ENCODE assay signal across 15 mouse cellular contexts in genomic region chr2:91268706-91269105, GRCm38 (mm10).
"Had no signal": no experiment of that assay in that cellular context is flagged by ENCODE, and none has a peak within 500 bp of the region (broad histone marks: within the 10 kb centered on the region; RNA-seq: fewer than 3 reads in every experiment).

No protein-coding gene starts in this region.

- H3K9me3 ChIP-seq: limb, embryonic 15.5 days; lung, embryonic 15.5 days; megakaryocyte, embryonic 14.5 days; midbrain, embryonic 12.5 days had no signal

- H3K4me3 ChIP-seq: limb, embryonic 15.5 days; lung, embryonic 15.5 days; megakaryocyte, embryonic 14.5 days; midbrain, embryonic 12.5 days had no signal

- H3K27me3 ChIP-seq: limb, embryonic 15.5 days; lung, embryonic 15.5 days; megakaryocyte, embryonic 14.5 days; midbrain, embryonic 12.5 days had no signal

- ATAC-seq: inflammation-experienced regulatory T-cells, adult 6 months; intestine, postnatal 0 days had no signal

- H3K9ac ChIP-seq: limb, embryonic 15.5 days; lung, embryonic 15.5 days; midbrain, embryonic 12.5 days had no signal

- DNase-seq: kidney, adult 8-10 months; kidney, postnatal 36 days; layer of hippocampus, adult 9-11 months; layer of hippocampus, postnatal 36 days; lung, postnatal 14 days; right cerebral cortex, postnatal 14 days; thymus, adult 18-20 months; thymus, postnatal 25 days had no signal

- H3K27ac ChIP-seq: limb, embryonic 15.5 days; lung, embryonic 15.5 days; macrophage; midbrain, embryonic 12.5 days had no signal

- H3K4me2 ChIP-seq: limb, embryonic 15.5 days; lung, embryonic 15.5 days; midbrain, embryonic 12.5 days had no signal
